Mouse (Mus musculus): ENCODE measurements around the gene Dnah2. TPM values are rescaled to one million over a fixed set of nuclear protein-coding genes. Genes with fewer than 3 reads are reported as not detected.

Dnah2 gene
- polyA plus RNA-seq, 1 experiment from 2014 or later = 4.4 TPM

GRCm38 (mm10) chr11:69416509-69416908, 132.4 kb downstream of the Dnah2 start:
- Histone ChIP-seq H3K27ac (peak overlapping the region; percentile 99), H3K4me1 (peaks cover 70% of the 10 kb centered on the region), H3K4me2 (peak overlapping the region; percentile 97), H3K9ac (peak overlapping the region; percentile 77; the same call in 1 of the 2 replicates), H3K36me3 (peaks cover 18% of the 10 kb centered on the region), H3K4me3 (peak overlapping the region; percentile 79), H3K9me3 (no peaks in the 10 kb centered on the region), H3K27me3 (peaks cover 10% of the 10 kb centered on the region)
- under 1% methylated on average over 4 of the region's 4 CpGs for WGBS
- no peak for ATAC-seq (ENCODE audit: insufficient number of reproducible peaks, insufficient read depth, low FRiP score, low TSS enrichment, low read depth)

GRCm38 (mm10) chr11:69415668-69416451, 133.1 kb downstream of the Dnah2 start:
- Histone ChIP-seq H3K4me2 (peak overlapping the region; percentile 97), H3K27me3 (peaks cover 4% of the 10 kb centered on the region), H3K9ac (peak overlapping the region; percentile 96), H3K36me3 (peaks cover 19% of the 10 kb centered on the region), H3K9me3 (no peaks in the 10 kb centered on the region), H3K4me3 (peak overlapping the region; percentile 79), H3K27ac (peak overlapping the region; percentile 99), H3K4me1 (peaks cover 65% of the 10 kb centered on the region)
- no peak for ATAC-seq (ENCODE audit: insufficient number of reproducible peaks, insufficient read depth, low FRiP score, low TSS enrichment, low read depth)
- WGBS = under 1% methylated on average over 15 of the region's 25 CpGs

DNA sequence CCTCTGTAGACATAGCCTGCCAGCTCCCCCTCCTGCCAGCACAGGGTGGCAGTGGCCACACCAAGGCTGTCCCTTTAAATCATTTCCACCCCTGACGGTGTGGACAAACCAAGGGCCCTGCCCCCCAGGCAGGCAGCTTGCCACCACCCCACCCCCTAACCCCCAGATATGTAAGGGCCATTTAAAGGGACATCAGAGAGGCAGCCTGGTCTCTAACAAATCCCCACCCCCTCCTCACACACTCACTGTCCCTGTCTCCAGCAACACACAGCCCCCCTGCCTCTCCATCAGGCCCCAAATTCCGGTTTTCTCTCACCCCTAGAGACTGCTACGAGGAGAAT, 133.6 kb downstream of the Dnah2 start:
- no peaks in the 10 kb centered on the region for H3K9me3 ChIP-seq
- no peak for ATAC-seq (ENCODE audit: insufficient number of reproducible peaks, insufficient read depth, low FRiP score, low TSS enrichment, low read depth)
- H3K27ac ChIP-seq = peak overlapping the region; percentile 98
- peak overlapping the region; percentile 79 for H3K4me3 ChIP-seq
- H3K27me3 ChIP-seq = no peaks in the 10 kb centered on the region
- H3K4me2 ChIP-seq = peak overlapping the region; percentile 97
- H3K36me3 ChIP-seq = peaks cover 19% of the 10 kb centered on the region
- WGBS = 0% methylated on average over 3 of the region's 3 CpGs
- H3K9ac ChIP-seq = peak overlapping the region; percentile 96
- H3K4me1 ChIP-seq = peaks cover 60% of the 10 kb centered on the region

DNA sequence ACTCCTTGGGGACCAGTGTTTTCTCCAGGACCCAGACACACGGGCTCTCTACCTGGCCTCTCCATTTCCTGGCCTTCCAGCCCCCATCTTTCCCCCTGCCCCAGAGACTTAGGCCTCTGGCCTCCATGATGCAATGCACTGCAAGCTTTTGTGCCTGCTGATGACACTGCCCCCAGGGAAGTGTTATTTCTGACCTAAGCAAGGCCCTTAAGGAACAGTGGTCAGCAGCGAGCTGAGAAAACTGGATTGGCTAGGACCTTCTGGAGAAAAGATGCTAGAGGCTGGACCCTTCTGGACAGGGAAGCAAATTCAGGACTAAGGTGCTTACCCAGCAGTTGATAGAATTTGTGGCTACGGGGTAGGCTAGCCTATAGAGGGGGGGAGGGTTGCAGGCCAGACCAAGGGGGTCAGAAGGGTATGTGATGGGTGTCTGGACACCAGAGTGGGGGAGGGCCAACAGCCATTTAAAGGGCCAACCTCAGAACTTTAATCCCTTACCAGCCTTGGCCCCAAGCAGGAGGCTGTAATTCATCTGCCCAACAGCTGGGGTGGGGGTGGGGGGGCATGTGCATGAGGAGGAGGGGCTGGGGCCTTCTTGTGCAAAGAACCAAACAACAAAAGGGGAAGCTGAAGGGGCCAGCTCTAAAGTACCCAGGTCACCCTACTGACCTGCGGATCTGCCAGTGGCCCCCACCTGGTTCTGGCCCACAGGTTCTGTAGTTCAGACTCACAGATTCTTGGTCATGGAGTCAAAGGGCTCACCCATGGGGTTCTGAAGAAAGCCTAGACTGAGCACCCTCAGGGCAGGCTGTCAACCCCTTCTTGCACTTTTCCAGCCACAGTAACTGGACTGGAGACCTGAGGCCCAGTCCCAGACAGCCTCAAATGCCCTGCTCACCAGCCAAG, 134.2 kb downstream of the Dnah2 start:
- H3K9ac ChIP-seq = peak overlapping the region; percentile 96
- peaks cover 55% of the 10 kb centered on the region for H3K4me1 ChIP-seq
- no peak for ATAC-seq (ENCODE audit: insufficient number of reproducible peaks, insufficient read depth, low FRiP score, low TSS enrichment, low read depth)
- peak overlapping the region; percentile 98 for H3K27ac ChIP-seq
- 11% methylated on average over 4 of the region's 4 CpGs for WGBS
- H3K4me3 ChIP-seq = peak overlapping the region; percentile 79
- H3K36me3 ChIP-seq = peaks cover 19% of the 10 kb centered on the region
- H3K9me3 ChIP-seq = no peaks in the 10 kb centered on the region
- no peaks in the 10 kb centered on the region for H3K27me3 ChIP-seq
- H3K4me2 ChIP-seq = peak overlapping the region; percentile 97

DNA sequence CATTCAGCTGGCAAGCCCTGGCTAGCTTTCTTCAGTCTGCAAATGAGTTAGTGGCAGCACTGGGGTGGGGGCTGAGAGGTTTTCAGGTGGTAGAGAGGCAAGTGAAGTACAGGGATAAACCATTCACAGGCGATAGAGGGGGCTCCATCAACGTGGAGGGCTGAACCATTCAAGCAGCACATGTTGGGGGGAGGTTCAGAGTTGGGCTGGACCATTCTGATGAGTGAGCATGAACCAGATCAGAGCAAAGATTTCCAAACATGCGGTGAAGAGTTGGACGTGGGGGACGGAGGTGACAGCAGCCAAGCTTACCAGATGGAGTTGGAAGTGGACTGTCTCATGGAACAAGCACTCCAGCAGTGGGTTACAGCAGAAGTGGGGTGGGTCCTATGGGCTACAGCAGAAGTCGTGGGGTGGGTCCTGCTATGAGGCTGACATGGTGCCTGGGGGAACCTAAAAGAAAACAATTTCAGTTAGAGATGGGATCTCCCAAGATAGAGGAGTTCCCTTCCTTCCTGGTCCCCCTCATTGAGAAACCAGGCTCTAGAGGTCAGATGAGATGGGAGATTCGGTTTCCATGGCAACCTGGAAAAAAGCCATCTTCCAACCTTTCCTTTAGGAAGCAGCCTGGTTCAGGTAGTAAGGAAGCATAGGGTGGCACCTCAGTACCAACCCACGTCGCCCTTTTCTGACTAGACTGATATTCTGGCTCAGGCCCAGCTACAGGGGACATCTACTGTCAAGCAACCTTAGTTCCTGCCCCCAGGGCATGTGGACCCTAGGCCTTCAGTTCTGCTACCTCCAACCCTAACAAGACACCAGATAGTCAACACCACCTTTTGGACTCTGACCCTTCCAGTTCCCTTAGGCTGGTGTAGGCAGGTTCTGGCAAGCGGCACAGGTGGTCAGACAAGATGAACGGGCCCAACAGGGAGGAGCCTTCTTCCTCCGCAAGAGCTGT, 135.4 kb downstream of the Dnah2 start, which contains the start of gene Kdm6b:
Gene Kdm6b, minus strand, starts transcription at position 455 of the 961 bp plus-strand sequence.
- H3K4me1 ChIP-seq = peaks cover 58% of the 10 kb centered on the region
- H3K27ac ChIP-seq = peak within 1 kb of the TSS; percentile 98
- WGBS = 26% methylated on average over 12 of the region's 12 CpGs

DNA sequence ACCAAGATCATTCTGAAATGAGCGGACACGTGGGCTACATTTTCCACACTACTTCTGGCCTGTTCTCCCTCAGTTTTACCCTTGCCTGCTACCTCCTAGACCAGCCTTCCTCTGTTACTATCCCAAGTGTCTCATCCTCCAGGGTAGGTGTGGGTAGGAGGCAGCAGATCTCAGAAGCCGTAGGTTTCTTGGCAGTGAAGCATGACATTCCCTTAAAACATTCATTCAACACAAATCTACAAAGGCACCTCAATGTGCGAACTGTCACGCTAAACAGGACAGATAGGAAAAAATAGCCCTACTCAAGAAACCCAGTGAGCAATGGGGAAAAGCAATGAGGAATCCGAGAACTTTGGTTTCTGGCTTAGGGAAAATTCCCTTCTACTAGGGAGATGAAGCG, 136.4 kb downstream of the Dnah2 start:
- Histone ChIP-seq H3K4me3 (peak overlapping the region; percentile 79), H3K36me3 (peaks cover 26% of the 10 kb centered on the region), H3K9ac (peak overlapping the region; percentile 96), H3K4me2 (peak overlapping the region; percentile 97), H3K27me3 (no peaks in the 10 kb centered on the region), H3K4me1 (peaks cover 66% of the 10 kb centered on the region), H3K9me3 (no peaks in the 10 kb centered on the region), H3K27ac (peak overlapping the region; percentile 98)
- ATAC-seq (ENCODE audit: insufficient number of reproducible peaks, insufficient read depth, low FRiP score, low TSS enrichment, low read depth) = no peak
- 53% methylated on average over 7 of the region's 7 CpGs for WGBS

More for the DNA sequence above, 135.4 kb downstream of the Dnah2 start, which contains the start of gene Kdm6b:
- Histone ChIP-seq H3K9me3 (no peaks in the 10 kb centered on the region), H3K4me3 (peak within 1 kb of the TSS; percentile 79), H3K27me3 (no peaks in the 10 kb centered on the region), H3K9ac (peak within 1 kb of the TSS; percentile 96), H3K4me2 (peak within 1 kb of the TSS; percentile 97), H3K36me3 (peaks cover 19% of the 10 kb centered on the region)
- no peak for ATAC-seq (ENCODE audit: insufficient number of reproducible peaks, insufficient read depth, low FRiP score, low TSS enrichment, low read depth)

DNA sequence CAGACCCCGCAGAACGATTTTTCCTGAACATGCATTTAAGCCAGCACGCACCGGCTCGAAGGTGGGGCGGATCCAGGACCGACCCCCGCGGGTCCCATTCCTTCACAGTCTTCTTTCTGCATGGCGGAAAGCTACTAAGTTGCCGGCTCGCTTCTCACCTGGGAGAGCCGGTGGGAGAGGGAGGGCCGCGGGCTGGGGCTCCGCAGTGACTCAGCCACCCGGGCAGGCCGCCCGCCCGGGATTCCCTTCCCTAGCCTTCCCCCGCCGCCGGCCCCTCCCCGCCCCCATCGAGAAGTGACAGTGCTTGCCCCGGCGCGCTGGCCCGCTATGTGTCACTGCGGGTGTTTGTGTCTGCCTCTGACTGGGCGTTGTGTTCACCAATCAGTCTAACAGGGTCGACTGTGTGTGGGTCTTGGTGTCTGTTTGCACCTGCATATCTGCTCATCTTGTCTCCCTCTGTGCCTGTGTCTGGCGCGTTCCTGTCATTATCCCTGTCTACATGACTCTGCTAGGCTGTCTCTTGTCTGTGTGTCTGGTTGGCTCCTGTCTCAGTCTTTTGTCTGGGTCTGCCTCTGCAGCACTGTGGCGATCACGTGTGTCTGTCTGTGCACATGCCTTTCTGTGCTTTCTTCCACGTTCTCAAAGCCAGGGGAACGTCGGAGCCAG, 137.2 kb downstream of the Dnah2 start:
- Histone ChIP-seq H3K4me2 (peak overlapping the region; percentile 97), H3K4me3 (peak overlapping the region; percentile 79), H3K9ac (peak overlapping the region; percentile 91), H3K9me3 (no peaks in the 10 kb centered on the region), H3K27ac (peak overlapping the region; percentile 98), H3K4me1 (peaks cover 58% of the 10 kb centered on the region), H3K27me3 (no peaks in the 10 kb centered on the region), H3K36me3 (peaks cover 35% of the 10 kb centered on the region)
- no peak for ATAC-seq (ENCODE audit: insufficient number of reproducible peaks, insufficient read depth, low FRiP score, low TSS enrichment, low read depth)
- 0% methylated on average over 39 of the region's 39 CpGs for WGBS

DNA sequence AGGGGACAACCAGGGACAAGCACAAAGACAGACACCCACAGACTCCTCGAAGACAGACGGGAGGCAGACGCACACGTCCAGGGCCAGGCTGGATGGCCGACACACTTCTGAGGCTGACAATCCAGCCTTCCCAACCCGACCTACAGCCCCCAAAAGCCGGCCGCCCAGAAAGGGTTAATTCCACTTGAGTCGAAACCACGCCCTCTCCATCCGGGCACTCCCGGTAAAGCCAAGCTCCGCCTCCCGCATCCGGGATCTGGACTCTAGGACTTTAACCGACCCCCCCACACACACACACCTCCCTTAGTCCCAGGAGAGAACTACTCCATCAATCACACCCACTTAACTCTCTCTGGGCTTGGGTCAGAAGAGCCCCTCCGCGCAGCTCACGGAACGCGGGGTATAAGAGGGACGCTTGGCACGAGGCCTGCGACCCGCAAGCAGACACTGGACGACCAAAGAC, 137.8 kb downstream of the Dnah2 start:
- Histone ChIP-seq H3K9ac (peak overlapping the region; percentile 91), H3K4me1 (peaks cover 57% of the 10 kb centered on the region), H3K4me2 (peak overlapping the region; percentile 97), H3K9me3 (no peaks in the 10 kb centered on the region), H3K27ac (peak overlapping the region; percentile 98), H3K36me3 (peaks cover 41% of the 10 kb centered on the region), H3K4me3 (peak overlapping the region; percentile 79), H3K27me3 (no peaks in the 10 kb centered on the region)
- under 1% methylated on average over 26 of the region's 26 CpGs for WGBS
- ATAC-seq (ENCODE audit: insufficient number of reproducible peaks, insufficient read depth, low FRiP score, low TSS enrichment, low read depth) = peak; percentile 35; the same call in 1 of the 2 replicates

DNA sequence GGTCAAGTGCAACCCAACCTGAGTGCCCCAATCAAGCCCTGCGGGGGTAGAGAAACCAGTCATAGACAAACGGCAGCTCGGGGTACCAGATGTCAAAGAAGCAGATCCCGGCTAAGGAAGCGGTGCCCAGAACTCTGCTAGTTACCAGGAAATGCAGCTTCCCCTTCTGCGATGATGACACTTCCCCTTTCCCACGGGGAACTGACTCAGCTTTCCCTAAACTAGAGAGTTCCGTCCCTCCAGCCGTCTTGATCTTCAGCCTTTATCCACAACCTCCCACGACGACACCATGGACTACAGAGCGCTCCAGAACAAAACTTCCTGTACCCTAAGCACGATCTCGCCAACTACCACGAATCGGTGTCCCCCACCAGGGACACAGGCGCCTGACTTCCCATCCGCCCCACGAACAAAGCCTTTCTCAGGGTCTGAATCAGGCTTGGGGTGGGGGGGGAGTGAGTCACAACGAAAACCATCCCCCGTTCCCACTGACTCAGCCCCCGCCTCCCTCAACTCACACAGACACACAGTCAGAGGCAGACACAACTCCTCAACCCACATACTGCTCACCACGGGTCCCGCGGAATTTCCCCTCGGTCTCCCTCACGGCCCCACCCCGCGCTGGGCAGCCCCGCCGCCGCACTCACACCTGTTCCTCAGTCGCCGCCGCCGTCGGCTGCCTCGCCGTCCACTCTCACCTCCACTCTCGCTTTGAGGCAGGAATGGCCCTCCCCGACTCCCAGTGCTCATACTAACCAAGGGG, 138.4 kb downstream of the Dnah2 start:
- WGBS = under 1% methylated on average over 41 of the region's 41 CpGs
- Histone ChIP-seq H3K9ac (peak overlapping the region; percentile 91), H3K27ac (peak overlapping the region; percentile 98), H3K4me3 (peak overlapping the region; percentile 79), H3K9me3 (no peaks in the 10 kb centered on the region), H3K27me3 (no peaks in the 10 kb centered on the region), H3K36me3 (peaks cover 47% of the 10 kb centered on the region), H3K4me2 (peak overlapping the region; percentile 97), H3K4me1 (peaks cover 57% of the 10 kb centered on the region)
- ATAC-seq (ENCODE audit: insufficient number of reproducible peaks, insufficient read depth, low FRiP score, low TSS enrichment, low read depth) = peak; percentile 5; the same call in 1 of the 2 replicates

GRCm38 (mm10) chr11:69410045-69410309, 138.9 kb downstream of the Dnah2 start:
- H3K4me1 ChIP-seq = peaks cover 53% of the 10 kb centered on the region
- peaks cover 52% of the 10 kb centered on the region for H3K36me3 ChIP-seq
- H3K27ac ChIP-seq = peak overlapping the region; percentile 98
- H3K9ac ChIP-seq = peak overlapping the region; percentile 91
- peak overlapping the region; percentile 79 for H3K4me3 ChIP-seq
- H3K27me3 ChIP-seq = no peaks in the 10 kb centered on the region
- WGBS = under 1% methylated on average over 18 of the region's 18 CpGs
- ATAC-seq (ENCODE audit: insufficient number of reproducible peaks, insufficient read depth, low FRiP score, low TSS enrichment, low read depth) = no peak
- H3K9me3 ChIP-seq = no peaks in the 10 kb centered on the region
- peak overlapping the region; percentile 97 for H3K4me2 ChIP-seq
